Mouse (Mus musculus): ENCODE measurements around the gene Ube2z. TPM values are rescaled to one million over a fixed set of nuclear protein-coding genes. Genes with fewer than 3 reads are reported as not detected.

Gene Ube2z
- polyA plus RNA-seq, 1 experiment from 2014 or later: 33.0 TPM

DNA sequence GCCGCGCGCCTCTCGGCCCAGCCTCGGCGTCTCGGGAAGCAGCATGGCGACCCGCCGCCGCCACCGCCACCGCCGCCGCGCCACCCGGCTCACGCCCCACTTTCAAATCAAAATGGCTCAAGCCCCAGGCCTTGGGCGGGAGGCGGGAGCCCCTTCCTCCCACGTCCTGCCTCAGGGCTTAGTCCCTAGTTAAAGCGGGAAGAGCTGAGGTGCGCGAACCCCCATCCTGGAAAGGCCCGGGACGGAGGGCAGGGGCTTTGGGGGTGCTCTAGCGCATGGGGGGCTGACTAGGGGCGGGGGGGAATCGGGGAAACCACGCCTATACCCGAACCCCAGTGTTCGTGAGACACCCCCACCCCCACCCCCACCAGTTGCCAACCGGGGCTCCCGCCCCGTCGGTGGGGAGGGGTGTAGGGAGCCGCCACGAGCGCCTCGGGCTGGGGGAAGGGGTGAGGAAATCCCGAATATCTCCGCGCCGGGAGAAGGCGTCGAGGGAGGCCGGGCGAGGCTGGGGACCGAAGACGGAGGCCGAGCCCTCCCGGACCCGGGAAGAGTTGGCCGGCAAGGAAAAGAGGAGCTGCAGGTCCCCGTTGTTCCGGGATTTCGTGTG is 60.3 kb downstream of the Ube2z start:
- Histone ChIP-seq H3K36me3 (no peaks in the 10 kb centered on the region), H3K4me1 (replicated peaks) (peaks cover 48% of the 10 kb centered on the region), H3K4me3 (peak overlapping the region; percentile 82), H3K27me3 (no peaks in the 10 kb centered on the region), H3K4me2 (peak overlapping the region; percentile 83), H3K27ac (replicated peaks) (peak overlapping the region; percentile 95), H3K9me3 (no peaks in the 10 kb centered on the region), H3K9ac (peak overlapping the region; percentile 89)
- ATAC-seq (ENCODE audit: low read depth): peak; percentile 16
- under 1% methylated on average over 54 of the region's 57 CpGs for WGBS

DNA sequence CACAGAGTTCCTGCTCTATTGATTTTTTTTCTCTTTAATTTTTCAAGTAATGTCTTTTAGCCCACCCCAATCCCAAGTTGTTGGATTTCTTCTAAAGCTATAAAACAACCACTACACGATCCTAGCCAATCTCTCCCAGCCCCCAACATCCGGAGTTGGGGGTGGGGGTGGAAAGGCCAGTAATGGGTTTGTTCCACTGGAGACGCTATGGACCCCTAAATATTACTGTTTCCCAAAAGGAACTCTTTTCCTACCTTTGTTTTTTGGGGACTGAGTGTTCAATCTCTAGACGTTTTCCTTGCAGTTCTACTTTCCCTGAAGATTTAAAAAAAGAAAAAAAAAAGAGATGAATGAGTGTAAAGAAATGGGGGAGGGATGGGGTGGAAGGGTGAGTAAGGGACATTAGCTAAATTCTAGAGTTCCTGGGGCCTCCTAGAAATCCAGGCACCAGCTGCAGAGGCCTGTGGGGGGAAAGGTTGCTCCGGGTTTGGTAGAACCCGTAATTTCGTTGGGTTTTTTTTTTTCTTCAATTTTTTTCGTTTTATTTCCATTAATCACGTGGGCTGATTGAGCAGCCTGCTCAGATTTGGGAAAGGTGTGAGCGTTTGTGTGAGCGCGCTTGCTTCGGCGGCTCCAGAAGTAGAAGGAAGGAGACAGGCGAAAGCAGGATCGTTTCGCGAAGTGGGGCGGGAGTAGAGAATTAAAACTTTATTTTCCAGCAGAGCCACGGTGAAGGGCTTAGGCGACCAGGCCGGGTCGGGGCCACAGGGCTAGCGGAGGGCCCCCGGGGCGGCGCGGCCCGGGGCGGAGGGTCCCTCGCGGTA is 61.0 kb downstream of the Ube2z start:
- under 1% methylated on average over 32 of the region's 32 CpGs for WGBS
- H3K27ac ChIP-seq (replicated peaks): peak overlapping the region; percentile 95
- no peak for ATAC-seq (ENCODE audit: low read depth)
- no peaks in the 10 kb centered on the region for H3K27me3 ChIP-seq
- peak overlapping the region; percentile 89 for H3K9ac ChIP-seq
- no peaks in the 10 kb centered on the region for H3K9me3 ChIP-seq
- H3K4me3 ChIP-seq: peak overlapping the region; percentile 82
- H3K4me2 ChIP-seq: peak overlapping the region; percentile 83
- H3K4me1 ChIP-seq (replicated peaks): peaks cover 48% of the 10 kb centered on the region
- H3K36me3 ChIP-seq: no peaks in the 10 kb centered on the region

DNA sequence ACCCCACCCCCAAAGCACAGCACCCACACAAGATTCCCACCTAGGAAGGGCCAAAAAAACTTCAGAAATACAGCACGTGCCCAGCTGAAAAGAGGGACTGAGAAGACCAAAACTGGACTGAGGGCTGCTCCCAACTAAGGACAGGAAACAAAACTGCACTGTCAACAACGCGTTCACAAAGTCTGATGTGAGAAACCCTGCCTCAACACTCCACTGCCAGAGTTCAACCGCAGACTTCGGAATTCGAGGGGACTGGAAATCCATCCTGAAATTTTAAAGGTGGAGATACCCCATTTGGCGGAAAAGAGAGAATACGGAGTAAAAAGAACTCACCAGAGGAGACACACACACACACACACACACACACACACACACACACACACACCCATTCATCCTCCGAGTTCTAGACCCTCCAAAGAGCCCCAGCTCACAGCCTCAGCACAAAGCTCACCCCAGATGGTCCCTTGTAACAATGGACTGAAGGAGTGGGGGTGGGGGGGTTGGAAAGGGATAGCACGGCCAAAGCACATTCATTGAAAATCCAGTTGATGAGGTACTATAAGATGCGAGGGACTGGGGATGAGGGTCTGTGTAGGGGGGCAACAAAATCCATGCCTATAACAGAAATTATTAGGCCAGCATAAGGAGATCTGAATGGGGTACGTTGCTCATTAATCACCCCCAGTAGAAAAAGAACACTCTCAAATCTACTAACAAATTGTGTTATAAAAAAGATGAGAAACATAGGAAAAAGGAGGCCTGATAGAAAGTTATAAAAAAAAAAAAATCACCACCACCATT is 61.9 kb downstream of the Ube2z start:
- Histone ChIP-seq H3K4me2 (peak overlapping the region; percentile 83), H3K27me3 (no peaks in the 10 kb centered on the region), H3K4me3 (peak overlapping the region; percentile 82), H3K9ac (peak overlapping the region; percentile 89), H3K9me3 (no peaks in the 10 kb centered on the region), H3K4me1 (replicated peaks) (peaks cover 47% of the 10 kb centered on the region), H3K27ac (replicated peaks) (peak overlapping the region; percentile 68), H3K36me3 (no peaks in the 10 kb centered on the region)
- 1% methylated on average over 12 of the region's 12 CpGs for WGBS
- ATAC-seq (ENCODE audit: low read depth): no peak

Other genes starting within 250 kb of the Ube2z start
- gene Phospho1, start 240.9 kb downstream of the Ube2z start, polyA plus RNA-seq (2015; fragmentation: Nextera tagmentation; extraction: Ambion mirVana): not detected in 2 replicates
- gene Gngt2, start 228.2 kb downstream of the Ube2z start, polyA plus RNA-seq (2015; fragmentation: Nextera tagmentation; extraction: Ambion mirVana): 3.2 and 4.6 TPM in 2 replicates
- gene Abi3, start 222.9 kb downstream of the Ube2z start, polyA plus RNA-seq (2015; fragmentation: Nextera tagmentation; extraction: Ambion mirVana): 2.5 and 2.6 TPM in 2 replicates
- not detected in 2 replicates for gene B4galnt2, start 150.5 kb downstream of the Ube2z start, polyA plus RNA-seq (2015; fragmentation: Nextera tagmentation; extraction: Ambion mirVana)
- gene Igf2bp1, start 59.4 kb downstream of the Ube2z start, polyA plus RNA-seq (2015; fragmentation: Nextera tagmentation; extraction: Ambion mirVana): 16.7 and 21.2 TPM in 2 replicates
- not detected in 2 replicates for gene Gip, start 40.8 kb downstream of the Ube2z start, polyA plus RNA-seq (2015; fragmentation: Nextera tagmentation; extraction: Ambion mirVana)
- gene Snf8, start 30.5 kb downstream of the Ube2z start, polyA plus RNA-seq (2015; fragmentation: Nextera tagmentation; extraction: Ambion mirVana): 129 TPM in 2 replicates
- 605 and 642 TPM in 2 replicates for gene Atp5g1, start 10.3 kb upstream of the Ube2z start, polyA plus RNA-seq (2015; fragmentation: Nextera tagmentation; extraction: Ambion mirVana)
- not detected in 2 replicates for gene Calcoco2, start 46.6 kb upstream of the Ube2z start, polyA plus RNA-seq (2015; fragmentation: Nextera tagmentation; extraction: Ambion mirVana)
- gene Ttll6, start 68.4 kb upstream of the Ube2z start, polyA plus RNA-seq (2015; fragmentation: Nextera tagmentation; extraction: Ambion mirVana): not detected in 2 replicates
- gene Hoxb13, start 128.9 kb upstream of the Ube2z start, polyA plus RNA-seq (2015; fragmentation: Nextera tagmentation; extraction: Ambion mirVana): 1.7 TPM in 1 of 2 replicates, not detected in the other
- 72.9 and 74.7 TPM in 2 replicates for gene Hoxb9, start 206.1 kb upstream of the Ube2z start, polyA plus RNA-seq (2015; fragmentation: Nextera tagmentation; extraction: Ambion mirVana)
- gene Hoxb8, start 216.5 kb upstream of the Ube2z start, polyA plus RNA-seq (2015; fragmentation: Nextera tagmentation; extraction: Ambion mirVana): 81.7 and 114 TPM in 2 replicates
- gene Hoxb7, start 221.2 kb upstream of the Ube2z start, polyA plus RNA-seq (2015; fragmentation: Nextera tagmentation; extraction: Ambion mirVana): 124 and 125 TPM in 2 replicates
- 171 and 174 TPM in 2 replicates for gene Hoxb6, start 227.1 kb upstream of the Ube2z start, polyA plus RNA-seq (2015; fragmentation: Nextera tagmentation; extraction: Ambion mirVana)
- gene Hoxb5, start 237.9 kb upstream of the Ube2z start, polyA plus RNA-seq (2015; fragmentation: Nextera tagmentation; extraction: Ambion mirVana): 67.1 and 88.3 TPM in 2 replicates